Mouse (Mus musculus) urinary bladder, adult 2 months (tissue): Measurements from ENCODE around the gene Rcvrn. TPM values are rescaled to one million over a fixed set of nuclear protein-coding genes. Genes with fewer than 3 reads are reported as not detected.

ENCODE experiments used
- polyA plus RNA-seq: library from polyadenylated mRNA; depleted of rRNA; stranded (reverse); fragments of >200 nt; gene quantifications from 2 replicates; pipeline ENCODE4 v1.2.3, GENCODE M21; 2012; rRNA removed

Gene Rcvrn
- polyA plus RNA-seq, 1 experiment = 0.06 TPM

Other genes with a start within 250 kb of the Rcvrn start
- gene Gas7, start 239.9 kb upstream of the Rcvrn start, polyA plus RNA-seq = 10.5 and 16.2 TPM in 2 replicates
- 6.7 and 8.0 TPM in 2 replicates for gene Glp2r, start 75.8 kb downstream of the Rcvrn start, polyA plus RNA-seq
- gene Gsg1l2, start 79.3 kb downstream of the Rcvrn start, polyA plus RNA-seq = 0.08 and 0.12 TPM in 2 replicates
- gene Dhrs7c, start 102.9 kb downstream of the Rcvrn start, polyA plus RNA-seq = 0.94 and 1.2 TPM in 2 replicates
- gene Usp43, start 226.8 kb downstream of the Rcvrn start, polyA plus RNA-seq = 3.9 TPM in 2 replicates